Mouse (Mus musculus): ENCODE measurements around the gene Kdelr3. TPM values are rescaled to one million over a fixed set of nuclear protein-coding genes. Genes with fewer than 3 reads are reported as not detected.

The Kdelr3 gene
- total and polyA plus RNA-seq, 2 experiments from 2014 or later: 48.3 to 51.4 TPM

- Histone ChIP-seq H3K4me3 (ENCODE audit: low read depth, low read length) (peak overlapping the region; percentile 84), H3K27me3 (ENCODE audit: control insufficient read depth, insufficient read depth, low read length) (no peaks in the 10 kb centered on the region), H3K4me2 (ENCODE audit: low read depth, low read length) (peak overlapping the region; percentile 57), H3K9me3 (replicated peaks; ENCODE audit: control insufficient read depth, low read length) (no peaks in the 10 kb centered on the region), H3K36me3 (replicated peaks; ENCODE audit: control insufficient read depth, insufficient read depth, low read length) (peaks cover 20% of the 10 kb centered on the region), H3K4me1 (ENCODE audit: control insufficient read depth, insufficient read depth) (peaks cover 9% of the 10 kb centered on the region), H3K9ac (replicated peaks; ENCODE audit: low read depth, low read length) (no peak overlapping the region), H3K27ac (ENCODE audit: low read depth) (peak overlapping the region; percentile 99)
- ATAC-seq (ENCODE audit: insufficient read depth, low read depth) (no peak), DNase-seq (ENCODE audit: low spot score) (no peak)
- WGBS: 75% methylated on average over 17 of the region's 17 CpGs
- TF ChIP-seq CTCF (IDR thresholded peaks at IDR 0.05; ENCODE audit: low read depth) (no peak), EP300 (IDR thresholded peaks at IDR 0.05; ENCODE audit: low read depth) (no peak)
Measured at GRCm38 (mm10) chr15:79547289-79547820, 31.1 kb downstream of the Kdelr3 start.

DNA sequence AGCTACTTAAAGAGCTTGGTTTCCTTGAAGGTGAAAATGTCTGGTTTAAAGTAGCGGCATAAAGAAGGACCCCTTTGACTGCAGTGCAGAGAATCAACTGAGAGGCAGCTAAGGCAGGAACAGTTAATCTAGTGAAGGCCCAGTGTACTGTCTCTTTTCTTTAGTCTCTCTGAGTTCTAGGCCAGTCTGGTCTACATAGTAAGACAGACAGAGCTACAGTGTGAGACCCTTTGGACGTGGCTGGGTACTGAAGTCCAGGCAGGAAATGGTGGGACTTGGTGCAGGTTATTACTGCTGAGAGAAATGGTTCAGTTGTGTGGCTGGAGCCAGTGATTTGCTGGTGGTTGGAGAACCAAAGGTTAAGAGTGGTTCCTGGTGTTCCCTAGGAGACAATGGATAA, 32.0 kb downstream of the Kdelr3 start:
- no peak overlapping the region for H3K9ac ChIP-seq (replicated peaks; ENCODE audit: low read depth, low read length)
- no peaks in the 10 kb centered on the region for H3K27me3 ChIP-seq (ENCODE audit: control insufficient read depth, insufficient read depth, low read length)
- H3K27ac ChIP-seq (ENCODE audit: low read depth): no peak overlapping the region
- no peaks in the 10 kb centered on the region for H3K9me3 ChIP-seq (replicated peaks; ENCODE audit: control insufficient read depth, low read length)
- no peak for DNase-seq (ENCODE audit: low spot score)
- H3K36me3 ChIP-seq (replicated peaks; ENCODE audit: control insufficient read depth, insufficient read depth, low read length): peaks cover 12% of the 10 kb centered on the region
- no peak overlapping the region for H3K4me3 ChIP-seq (ENCODE audit: low read depth, low read length)
- no peak for ATAC-seq (ENCODE audit: insufficient read depth, low read depth)
- H3K4me2 ChIP-seq (ENCODE audit: low read depth, low read length): no peak overlapping the region
- TF ChIP-seq EP300 (IDR thresholded peaks at IDR 0.05; ENCODE audit: low read depth): no peak
- TF ChIP-seq CTCF (IDR thresholded peaks at IDR 0.05; ENCODE audit: low read depth): no peak
- peaks cover 9% of the 10 kb centered on the region for H3K4me1 ChIP-seq (ENCODE audit: control insufficient read depth, insufficient read depth)
- 93% methylated on average over 2 of the region's 2 CpGs for WGBS

DNA sequence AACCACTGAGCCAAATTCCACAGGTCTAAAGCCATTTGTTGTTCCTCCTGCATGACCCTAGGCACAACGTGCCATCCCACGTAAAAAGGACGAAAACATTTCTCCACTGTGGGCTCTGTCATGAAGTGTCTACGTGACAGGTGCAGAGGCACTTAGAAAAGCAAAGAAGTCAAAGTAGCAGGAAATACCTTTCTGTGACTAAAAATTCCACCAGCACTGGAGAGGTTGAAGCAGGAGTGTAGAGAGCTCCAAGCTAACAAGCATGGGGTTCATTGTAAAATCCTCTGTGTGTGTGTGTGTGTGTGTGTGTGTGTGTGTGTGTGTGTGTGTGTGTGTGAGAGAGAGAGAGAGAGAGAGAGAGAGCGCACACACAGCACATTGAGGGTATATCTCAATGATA, 36.4 kb downstream of the Kdelr3 start:
- H3K27me3 ChIP-seq (ENCODE audit: control insufficient read depth, insufficient read depth, low read length): no peaks in the 10 kb centered on the region
- TF ChIP-seq CTCF (IDR thresholded peaks at IDR 0.05; ENCODE audit: low read depth): no peak
- TF ChIP-seq EP300 (IDR thresholded peaks at IDR 0.05; ENCODE audit: low read depth): no peak
- no peak overlapping the region for H3K27ac ChIP-seq (ENCODE audit: low read depth)
- no peak overlapping the region for H3K4me2 ChIP-seq (ENCODE audit: low read depth, low read length)
- H3K4me1 ChIP-seq (ENCODE audit: control insufficient read depth, insufficient read depth): no peaks in the 10 kb centered on the region
- WGBS: 62% methylated on average over 5 of the region's 5 CpGs
- no peak overlapping the region for H3K9ac ChIP-seq (replicated peaks; ENCODE audit: low read depth, low read length)
- DNase-seq (ENCODE audit: low spot score) (no peak), ATAC-seq (ENCODE audit: insufficient read depth, low read depth) (no peak)
- H3K9me3 ChIP-seq (replicated peaks; ENCODE audit: control insufficient read depth, low read length): no peaks in the 10 kb centered on the region
- no peaks in the 10 kb centered on the region for H3K36me3 ChIP-seq (replicated peaks; ENCODE audit: control insufficient read depth, insufficient read depth, low read length)
- no peak overlapping the region for H3K4me3 ChIP-seq (ENCODE audit: low read depth, low read length)

- no peaks in the 10 kb centered on the region for H3K27me3 ChIP-seq (ENCODE audit: control insufficient read depth, insufficient read depth, low read length)
- H3K4me1 ChIP-seq (ENCODE audit: control insufficient read depth, insufficient read depth): no peaks in the 10 kb centered on the region; the same call in 1 of the 2 replicates
- no peak for ATAC-seq (ENCODE audit: insufficient read depth, low read depth)
- no peak overlapping the region for H3K4me2 ChIP-seq (ENCODE audit: low read depth, low read length)
- H3K4me3 ChIP-seq (ENCODE audit: low read depth, low read length): no peak overlapping the region
- TF ChIP-seq EP300 (IDR thresholded peaks at IDR 0.05; ENCODE audit: low read depth): no peak
- TF ChIP-seq CTCF (IDR thresholded peaks at IDR 0.05; ENCODE audit: low read depth): no peak
- DNase-seq (ENCODE audit: low spot score): no peak
- H3K9me3 ChIP-seq (replicated peaks; ENCODE audit: control insufficient read depth, low read length): no peaks in the 10 kb centered on the region
- H3K27ac ChIP-seq (ENCODE audit: low read depth): no peak overlapping the region
- WGBS: 55% methylated on average over 3 of the region's 3 CpGs
- no peak overlapping the region for H3K9ac ChIP-seq (replicated peaks; ENCODE audit: low read depth, low read length)
- H3K36me3 ChIP-seq (replicated peaks; ENCODE audit: control insufficient read depth, insufficient read depth, low read length): no peaks in the 10 kb centered on the region
Measured at GRCm38 (mm10) chr15:79559649-79560048, 43.4 kb downstream of the Kdelr3 start.

DNA sequence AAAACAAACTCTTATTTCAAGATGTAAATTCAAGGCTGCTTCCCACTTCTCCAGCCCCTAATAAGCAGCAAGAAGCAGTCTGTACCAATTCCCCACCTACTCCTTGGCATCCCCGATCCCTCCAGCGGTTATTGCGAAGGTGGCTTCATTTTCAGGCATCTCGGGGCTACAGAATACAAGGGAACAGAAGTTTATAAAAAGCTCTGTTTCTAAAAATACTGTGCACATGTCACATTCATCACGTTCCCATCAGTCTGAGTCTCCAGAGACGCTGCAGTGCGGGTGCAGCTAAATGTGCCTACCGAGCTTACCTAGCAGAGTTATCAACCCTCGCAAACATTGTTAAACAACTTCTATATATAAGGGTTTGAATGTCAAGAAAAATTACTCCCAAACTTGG, 46.2 kb downstream of the Kdelr3 start:
- no peaks in the 10 kb centered on the region; the same call in 1 of the 2 replicates for H3K4me1 ChIP-seq (ENCODE audit: control insufficient read depth, insufficient read depth)
- H3K27me3 ChIP-seq (ENCODE audit: control insufficient read depth, insufficient read depth, low read length): no peaks in the 10 kb centered on the region
- peak overlapping the region; percentile 14; the same call in 1 of the 2 replicates for H3K9ac ChIP-seq (replicated peaks; ENCODE audit: low read depth, low read length)
- ATAC-seq (ENCODE audit: insufficient read depth, low read depth): no peak
- no peak overlapping the region for H3K4me3 ChIP-seq (ENCODE audit: low read depth, low read length)
- H3K36me3 ChIP-seq (replicated peaks; ENCODE audit: control insufficient read depth, insufficient read depth, low read length): no peaks in the 10 kb centered on the region
- H3K4me2 ChIP-seq (ENCODE audit: low read depth, low read length): peak overlapping the region; percentile 36
- peak; percentile 22 for DNase-seq (ENCODE audit: low spot score)
- peak overlapping the region; percentile 38; the same call in 1 of the 2 replicates for H3K27ac ChIP-seq (ENCODE audit: low read depth)
- TF ChIP-seq EP300 (IDR thresholded peaks at IDR 0.05; ENCODE audit: low read depth) (no peak), CTCF (IDR thresholded peaks at IDR 0.05; ENCODE audit: low read depth) (no peak)
- 33% methylated on average over 9 of the region's 9 CpGs for WGBS
- H3K9me3 ChIP-seq (replicated peaks; ENCODE audit: control insufficient read depth, low read length): no peaks in the 10 kb centered on the region
